Mouse (Mus musculus): ENCODE data around the gene 5730480H06Rik.

Gene 5730480H06Rik

DNA sequence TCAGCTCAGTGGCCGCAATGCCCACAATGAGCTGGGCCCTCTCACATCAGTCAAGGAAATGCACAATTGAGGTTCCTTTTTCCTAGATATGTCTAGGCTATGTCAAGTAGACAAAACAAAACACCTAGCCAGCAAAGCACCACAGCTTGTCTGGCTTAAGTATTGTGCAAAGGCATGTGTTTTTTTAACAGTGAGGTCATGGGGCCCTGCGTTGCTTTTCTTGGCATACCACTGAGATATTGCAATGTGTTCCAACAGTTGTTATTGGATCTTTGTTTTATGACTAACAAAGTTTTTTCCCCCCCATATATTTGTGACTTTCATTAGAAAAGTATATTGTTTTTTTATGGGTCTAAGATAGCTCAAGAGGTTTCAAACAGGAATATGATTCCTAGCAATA, 92.0 kb downstream of the 5730480H06Rik start:
- no peak for DNase-seq (ENCODE audit: low read depth, low spot score)

DNA sequence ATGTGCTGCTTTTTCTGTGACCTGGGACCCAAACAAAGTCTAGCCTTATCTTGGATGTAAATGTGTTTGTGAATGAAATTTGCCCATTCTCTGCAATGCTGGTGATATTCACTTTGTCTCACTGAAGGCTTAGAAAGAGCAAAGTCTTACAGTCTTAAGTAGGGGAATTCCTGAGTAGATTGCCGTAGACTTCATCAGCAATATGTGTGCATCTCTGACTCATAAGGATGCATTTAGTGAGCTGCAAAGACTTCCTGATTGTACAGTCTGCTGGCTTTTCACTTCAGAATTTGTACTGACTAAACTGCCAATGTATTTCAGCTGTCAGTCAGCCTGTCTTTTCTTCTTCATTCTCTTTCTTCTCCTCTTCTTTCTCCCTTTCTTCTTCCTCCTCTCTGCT, 94.2 kb downstream of the 5730480H06Rik start:
- no peak for DNase-seq (ENCODE audit: low read depth, low spot score)

DNA sequence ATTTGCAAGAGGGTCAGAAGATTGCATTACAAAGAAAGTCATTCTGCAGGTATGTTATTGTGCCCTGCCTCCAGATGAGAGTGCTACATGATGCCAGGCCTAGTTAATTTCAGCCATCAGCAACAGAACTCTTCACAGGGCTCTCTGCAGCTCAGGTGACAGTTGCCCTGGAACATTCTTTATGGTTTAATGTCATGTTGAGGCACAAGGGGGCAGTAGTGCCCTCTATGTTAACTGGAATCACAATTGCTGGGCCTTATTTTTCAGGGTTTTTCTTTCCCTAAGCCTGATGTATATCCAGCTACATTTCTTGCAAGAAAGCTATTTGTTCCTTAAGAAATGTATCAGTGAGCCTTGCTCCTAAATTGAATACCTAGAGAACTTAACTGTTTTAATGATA, 102.7 kb downstream of the 5730480H06Rik start:
- DNase-seq (ENCODE audit: low read depth, low spot score), result no peak

DNA sequence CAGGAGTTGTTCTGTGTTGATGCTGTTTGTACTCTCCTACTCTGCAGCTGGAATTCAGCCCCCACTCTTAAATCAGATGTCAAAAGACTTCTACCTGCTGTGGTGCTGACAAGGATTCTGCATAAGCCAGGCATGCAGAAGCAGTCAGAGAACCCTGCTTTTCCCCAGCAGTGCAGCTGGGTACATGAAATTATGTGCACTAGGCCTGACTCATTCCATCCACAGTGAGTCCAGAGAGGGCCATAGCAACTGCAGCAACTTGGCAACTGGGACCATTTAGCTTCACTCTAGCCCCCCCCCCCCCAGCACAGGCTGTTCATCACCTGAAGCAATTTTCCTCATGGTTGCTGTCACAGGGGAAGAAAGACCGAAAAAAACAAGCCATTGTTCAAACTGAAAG, 121.1 kb downstream of the 5730480H06Rik start:
- DNase-seq (ENCODE audit: low read depth, low spot score), result no peak

GRCm38 (mm10) chr5:48460221-48460620, 132.5 kb downstream of the 5730480H06Rik start:
- no peak for DNase-seq (ENCODE audit: low read depth, low spot score)
